Mouse (Mus musculus): ENCODE data around the gene Anapc11. TPM values are rescaled to one million over a fixed set of nuclear protein-coding genes. Genes with fewer than 3 reads are reported as not detected.

Gene Anapc11
- total RNA-seq, 2 experiments from 2014 or later = 45.3 to 58.5 TPM

DNA sequence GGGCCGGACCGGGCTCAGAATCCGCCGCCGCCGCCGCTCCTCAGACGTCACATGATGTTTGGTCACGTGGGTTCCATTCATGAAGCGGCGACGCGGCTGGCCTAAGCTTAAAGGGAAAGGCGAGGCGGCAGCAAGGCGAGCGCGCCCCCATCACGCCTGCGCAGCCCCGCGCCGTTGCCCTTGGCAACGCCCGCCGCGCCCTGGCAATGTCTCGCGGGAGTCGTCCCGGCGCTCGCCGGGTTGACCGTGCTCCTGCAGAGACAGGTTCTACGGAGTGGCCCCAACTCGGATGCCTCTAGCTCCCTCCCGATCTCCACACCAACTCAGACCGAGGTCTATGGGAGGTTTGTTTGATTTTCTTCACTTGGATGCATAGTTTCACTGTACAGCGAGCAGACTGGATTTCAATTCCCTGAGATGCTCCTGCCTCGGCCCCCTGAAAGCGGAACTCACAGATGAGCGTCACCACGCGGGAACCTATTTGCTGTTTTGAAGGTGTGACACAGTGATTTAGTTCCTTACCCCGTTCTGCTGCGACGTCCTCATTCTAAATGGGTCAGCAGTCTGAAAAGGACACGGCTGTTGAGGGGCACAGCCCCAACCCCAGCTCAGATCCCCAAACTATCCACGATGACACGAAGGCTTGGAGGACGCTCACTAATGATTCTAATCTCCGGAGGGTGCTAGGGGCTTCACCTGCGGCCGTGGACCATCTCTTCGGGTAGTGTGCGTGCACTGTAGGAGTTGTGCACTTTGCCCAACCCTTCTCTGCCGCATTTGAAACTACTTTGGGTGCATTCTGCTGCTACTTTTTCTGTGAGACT is 35.5 kb downstream of the Anapc11 start, which contains the start of gene Mafg:
Mafg (minus strand) TSS at position 81 of the 824 bp plus-strand sequence.
- intact Hi-C loops (cut with DNase I) = no loop called here
- H3K27ac ChIP-seq = peak within 1 kb of the TSS; percentile 98
- DNase-seq = peak; percentile 95
- H3K4me3 ChIP-seq = peak within 1 kb of the TSS; percentile 96
- no peak for TF ChIP-seq CTCF (IDR thresholded peaks at IDR 0.05)

DNA sequence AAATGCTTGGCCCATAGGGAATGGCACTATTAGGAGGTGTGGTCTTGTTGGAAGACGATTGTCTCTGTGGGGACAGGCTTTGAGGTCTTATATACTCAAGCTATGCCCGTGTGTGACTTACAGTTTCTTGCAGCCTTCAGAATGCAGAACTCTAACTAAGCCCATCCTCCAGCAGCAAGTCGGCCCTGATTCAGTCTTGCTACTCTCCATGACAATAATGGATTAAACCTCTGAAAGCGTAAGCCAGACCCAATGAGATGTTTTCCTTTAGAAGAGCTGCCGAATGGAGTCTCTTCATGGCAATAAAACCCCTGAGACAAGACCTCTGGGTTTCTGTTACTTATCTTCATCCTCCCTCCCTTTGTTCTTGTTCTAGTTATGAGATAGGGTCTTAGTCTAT is 36.6 kb downstream of the Anapc11 start:
- H3K27ac ChIP-seq = no peak overlapping the region
- no peak overlapping the region for H3K4me3 ChIP-seq
- DNase-seq = no peak
- intact Hi-C loops (cut with DNase I) = no loop called here
- TF ChIP-seq CTCF (IDR thresholded peaks at IDR 0.05) = no peak

DNA sequence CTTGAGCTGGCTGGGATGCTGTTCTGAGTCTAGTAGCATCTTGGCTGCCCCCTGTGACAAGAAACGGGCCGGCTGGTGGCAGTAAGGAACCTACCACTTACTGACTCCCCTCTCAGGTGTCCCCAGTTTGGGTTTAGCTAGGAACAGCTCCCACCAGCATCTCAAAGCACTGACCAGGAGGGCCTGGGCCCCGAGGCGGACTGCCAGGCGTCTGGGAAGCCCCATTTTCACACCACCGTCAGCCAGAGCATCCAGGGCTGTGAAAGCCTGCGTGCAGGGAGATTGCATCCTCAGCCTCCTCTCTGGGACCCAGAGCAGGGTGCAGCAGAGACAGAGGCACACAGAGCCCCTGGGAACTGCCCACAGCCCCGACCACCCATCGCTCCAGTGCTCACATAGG is 43.0 kb downstream of the Anapc11 start:
- TF ChIP-seq CTCF (IDR thresholded peaks at IDR 0.05) = no peak
- intact Hi-C loops (cut with DNase I) = no loop called here
- no peak for DNase-seq
- no peak overlapping the region for H3K4me3 ChIP-seq
- no peak overlapping the region for H3K27ac ChIP-seq

DNA sequence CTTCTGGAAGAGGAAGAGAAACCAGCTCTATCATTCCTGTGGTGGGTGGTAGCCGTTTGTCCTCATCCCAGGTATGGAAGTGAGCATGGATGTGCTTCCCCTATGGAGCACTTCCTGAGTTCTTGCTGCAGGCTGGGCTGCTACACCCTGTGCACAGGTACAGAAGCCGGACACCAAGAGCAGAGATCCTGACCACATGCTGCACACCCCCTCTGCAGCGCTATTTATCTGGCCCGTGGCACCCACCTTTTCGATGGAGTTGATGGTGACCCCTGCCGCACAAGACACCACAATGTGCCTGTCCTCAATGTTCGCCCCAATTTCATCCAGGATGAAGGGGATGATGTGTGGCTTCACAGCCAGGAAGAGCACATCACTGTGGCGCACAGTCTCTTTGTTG is 43.6 kb downstream of the Anapc11 start:
- no peak overlapping the region for H3K4me3 ChIP-seq
- DNase-seq = no peak
- intact Hi-C loops (cut with DNase I) = no loop called here
- H3K27ac ChIP-seq = no peak overlapping the region
- TF ChIP-seq CTCF (IDR thresholded peaks at IDR 0.05) = no peak

DNA sequence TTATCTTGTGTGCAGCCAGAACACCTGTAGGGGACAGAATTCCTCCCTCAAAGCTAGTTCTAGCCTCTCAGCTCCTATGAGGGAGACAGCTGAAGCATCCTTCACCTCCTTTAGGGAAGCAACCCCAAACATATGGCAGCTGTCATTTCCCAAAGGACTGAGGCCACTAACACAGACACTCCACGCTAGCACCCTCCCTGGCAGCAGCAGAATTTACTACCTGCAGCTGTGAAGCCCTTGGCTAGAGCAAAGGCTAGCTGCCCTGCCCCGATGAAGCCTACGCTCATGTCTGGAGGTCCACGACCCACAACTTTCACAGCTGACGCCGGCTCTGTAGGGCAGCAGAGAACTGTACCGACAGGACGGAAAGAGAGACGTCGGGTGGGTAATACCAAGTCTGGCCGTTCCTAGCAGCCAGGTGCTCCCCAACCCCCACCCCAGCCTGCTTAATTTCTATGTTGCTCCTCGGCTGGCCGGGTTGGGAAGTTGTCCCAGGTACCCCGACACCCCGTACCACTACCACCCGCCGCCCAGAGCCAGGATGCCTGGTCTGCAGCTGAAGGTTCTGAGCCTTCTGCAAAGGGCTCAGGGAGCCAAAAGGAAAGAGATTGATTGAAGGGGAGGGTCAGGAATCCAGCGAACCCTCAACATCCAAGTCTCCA is 44.8 kb downstream of the Anapc11 start:
- H3K4me3 ChIP-seq = peak overlapping the region; percentile 76
- intact Hi-C loops (cut with DNase I) = no loop called here
- no peak for TF ChIP-seq CTCF (IDR thresholded peaks at IDR 0.05)
- peak overlapping the region; percentile 85 for H3K27ac ChIP-seq
- peak; percentile 54 for DNase-seq

DNA sequence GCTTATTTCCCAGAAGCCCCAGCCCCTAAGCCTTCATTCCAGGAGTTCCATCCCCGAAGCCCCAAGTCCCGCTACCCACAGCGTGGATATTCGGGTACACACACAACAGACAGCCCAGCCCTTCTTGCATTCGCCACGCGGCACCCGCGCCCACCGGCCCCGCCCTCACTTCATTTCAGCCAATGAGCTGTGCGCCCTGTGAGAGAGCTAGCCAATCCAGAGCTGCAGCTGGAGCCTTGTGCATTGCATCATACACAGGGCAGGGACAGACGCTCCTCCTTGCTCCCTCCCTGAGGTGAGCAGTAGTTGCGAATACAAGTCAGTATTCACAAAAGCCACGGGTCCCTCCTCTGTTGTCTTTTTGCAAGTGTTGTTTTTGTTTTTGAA is 45.4 kb downstream of the Anapc11 start, which contains the start of gene Pycr1:
Pycr1 (minus strand) TSS at position 169 of the 387 bp plus-strand sequence.
- H3K4me3 ChIP-seq = peak within 1 kb of the TSS; percentile 76
- DNase-seq = peak; percentile 96
- intact Hi-C loops (cut with DNase I) = no loop called here
- TF ChIP-seq CTCF (IDR thresholded peaks at IDR 0.05) = no peak
- H3K27ac ChIP-seq = peak within 1 kb of the TSS; percentile 85

DNA sequence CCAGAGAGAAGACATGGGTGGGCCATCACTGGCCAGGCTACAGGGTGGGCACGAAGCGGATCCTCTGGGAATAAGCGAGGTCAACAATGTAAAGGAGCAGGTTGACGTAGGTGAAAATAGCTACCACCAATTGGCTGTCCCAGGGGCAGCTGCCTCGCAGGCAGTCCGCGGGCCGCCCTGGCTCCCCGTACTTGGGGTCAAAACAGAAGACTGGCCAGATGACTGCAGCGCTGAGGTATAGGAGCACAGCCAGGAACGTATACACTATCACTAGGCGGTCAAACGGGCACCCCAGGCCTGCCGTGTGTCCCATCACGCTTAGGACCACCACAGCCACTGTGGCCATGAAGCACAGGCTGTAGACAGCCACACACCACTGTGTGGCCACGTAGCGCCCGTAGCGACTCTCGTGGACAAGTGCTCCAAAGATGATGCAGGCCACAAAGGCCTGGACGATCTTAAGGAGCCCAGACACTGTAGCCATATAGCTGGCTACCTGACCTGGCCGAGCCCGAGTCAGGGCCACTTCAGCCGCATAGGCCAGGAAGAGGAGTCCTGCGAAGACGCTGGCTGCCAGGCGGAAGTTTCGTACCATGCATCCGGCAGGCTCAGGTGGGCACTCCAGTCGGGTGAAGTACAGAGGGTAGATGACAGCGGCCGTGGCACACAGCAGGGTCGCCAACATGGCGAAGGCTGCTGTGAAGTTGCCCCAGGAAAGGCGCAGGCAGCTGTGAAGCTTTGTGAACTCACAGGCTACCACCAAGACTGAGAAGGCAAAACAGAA is 49.0 kb downstream of the Anapc11 start:
- H3K27ac ChIP-seq = peak overlapping the region; percentile 99
- no peak for TF ChIP-seq CTCF (IDR thresholded peaks at IDR 0.05)
- intact Hi-C loops (cut with DNase I) = no loop called here
- peak; percentile 56 for DNase-seq
- peak overlapping the region; percentile 76 for H3K4me3 ChIP-seq

DNA sequence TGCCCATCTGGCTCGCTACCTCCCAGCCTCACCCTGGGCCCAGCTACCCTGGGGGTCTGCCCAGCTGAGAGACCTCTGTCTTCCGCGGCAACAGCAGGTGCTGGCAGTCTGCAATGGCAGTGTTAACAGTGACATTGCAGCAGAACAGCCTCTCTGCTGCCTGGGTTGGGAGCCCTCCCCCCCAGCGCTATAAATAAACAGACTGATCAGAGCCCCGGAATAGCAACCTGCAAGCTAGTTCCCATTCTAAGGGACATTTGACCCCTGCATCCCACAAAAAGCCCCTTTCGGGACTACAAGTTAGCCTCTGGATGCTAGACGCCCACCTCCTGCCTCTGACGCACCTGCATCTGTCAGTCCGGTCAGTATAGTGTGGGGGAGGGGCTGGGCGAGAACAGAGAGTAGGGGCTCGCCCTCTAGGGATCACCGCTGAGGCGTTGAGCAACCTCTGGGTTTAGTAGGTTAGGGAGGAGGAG is 49.8 kb downstream of the Anapc11 start, which contains the start of gene Myadml2:
Myadml2 (minus strand) TSS at position 158 of the 476 bp plus-strand sequence.
- TF ChIP-seq CTCF (IDR thresholded peaks at IDR 0.05) = 0 out of 2 replicates have a peak, but pooled peaks have one; percentile 10
- H3K27ac ChIP-seq = peak within 1 kb of the TSS; percentile 99
- peak within 1 kb of the TSS; percentile 76 for H3K4me3 ChIP-seq
- DNase-seq = peak; percentile 84
- intact Hi-C loops (cut with DNase I) = no loop called here

DNA sequence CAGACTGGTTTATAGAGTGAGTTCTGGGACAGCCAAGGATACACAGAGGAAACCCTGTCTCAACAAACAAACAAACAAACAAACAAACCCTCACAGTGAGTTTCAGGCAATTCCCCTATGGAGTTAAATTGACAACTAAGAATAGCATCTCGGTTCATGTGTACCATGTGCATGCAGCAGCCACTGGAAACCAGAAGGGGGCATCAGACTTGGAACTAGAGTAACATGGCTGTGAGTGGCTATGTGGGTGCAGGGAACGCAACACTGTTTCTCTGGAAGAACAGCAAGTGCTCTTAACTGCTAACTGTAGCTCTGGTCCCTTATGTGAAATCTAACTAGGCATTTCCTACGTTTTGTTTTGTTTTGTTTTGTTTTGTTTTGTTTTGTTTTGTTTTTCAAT is 53.7 kb downstream of the Anapc11 start:
- intact Hi-C loops (cut with DNase I) = loop anchor here (10.0 kb wide), 1 partner anchor 123 kb away; no protein-coding TSS in a partner anchor
- no peak overlapping the region for H3K4me3 ChIP-seq
- no peak overlapping the region for H3K27ac ChIP-seq
- no peak for DNase-seq
- peak; percentile 49 for TF ChIP-seq CTCF (IDR thresholded peaks at IDR 0.05)

DNA sequence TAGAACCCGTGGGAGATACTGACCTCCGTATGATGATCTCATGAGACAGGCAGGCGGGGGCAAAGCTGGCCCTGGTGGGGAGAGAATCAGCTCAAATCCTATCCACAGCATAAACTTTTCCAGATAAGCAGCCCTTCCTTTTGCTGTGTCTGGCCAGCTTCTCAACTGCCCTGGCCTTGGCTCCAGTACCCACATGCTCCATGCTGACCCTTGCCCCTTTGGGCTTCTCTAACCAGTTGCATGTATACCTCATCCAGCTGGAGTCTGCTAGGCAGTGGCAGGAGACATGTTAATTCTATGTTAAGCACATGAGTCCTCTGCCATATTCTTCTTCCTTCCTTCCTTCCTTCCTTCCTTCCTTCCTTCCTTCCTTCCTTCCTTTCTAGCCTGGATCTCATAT is 56.5 kb downstream of the Anapc11 start:
- TF ChIP-seq CTCF (IDR thresholded peaks at IDR 0.05) = no peak
- no peak overlapping the region for H3K27ac ChIP-seq
- no peak overlapping the region for H3K4me3 ChIP-seq
- intact Hi-C loops (cut with DNase I) = loop anchor here (10.0 kb wide), 1 partner anchor 120 kb away; no protein-coding TSS in a partner anchor
- DNase-seq = no peak

DNA sequence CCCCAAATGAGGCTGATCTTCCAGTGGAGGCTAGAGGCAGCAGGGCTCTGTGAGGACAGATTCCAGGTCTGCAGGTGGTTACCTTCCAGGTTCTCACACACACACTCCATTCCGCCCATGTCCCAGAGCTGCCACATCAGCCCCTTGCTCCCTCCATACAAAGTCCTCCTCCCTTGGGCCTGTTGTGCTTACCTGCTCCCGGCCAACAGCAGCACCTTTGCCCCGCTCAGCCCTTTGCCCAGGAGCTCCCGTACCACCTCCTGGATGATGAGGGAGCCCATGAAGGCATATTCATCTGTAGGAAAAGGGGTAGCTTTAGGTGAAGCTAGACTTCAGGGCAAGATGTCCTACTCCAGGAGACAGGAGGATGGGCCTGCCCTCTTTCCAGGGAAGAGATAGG is 59.1 kb downstream of the Anapc11 start:
- TF ChIP-seq CTCF (IDR thresholded peaks at IDR 0.05) = no peak
- intact Hi-C loops (cut with DNase I) = loop anchor here (10.0 kb wide), 1 partner anchor 118 kb away; no protein-coding TSS in a partner anchor
- no peak overlapping the region for H3K4me3 ChIP-seq
- no peak for DNase-seq
- no peak overlapping the region for H3K27ac ChIP-seq

Small RNA genes within 50 kb of the gene (microRNA-seq; reads per million reads assigned to microRNA genes)
- not detected for gene Mir6936

Other genes with a start within 250 kb of the Anapc11 start
- 100 to 1,000 TPM; 201 to 262 TPM for gene Actg1, start 249.9 kb upstream of the Anapc11 start, total RNA-seq (2021)
- gene Fscn2, start 236.9 kb upstream of the Anapc11 start, total RNA-seq (2021) = under 1 TPM in 1 of 2 experiments, not detected in 1; 0.87 TPM
- gene Faap100, start 219.7 kb upstream of the Anapc11 start, total RNA-seq (2021) = 10 to 100 TPM; 18.5 to 18.8 TPM
- 10 to 100 TPM; 75.8 to 94.9 TPM for gene Nploc4, start 160.7 kb upstream of the Anapc11 start, total RNA-seq (2021)
- 1 to 10 TPM in 1 of 2 experiments, not detected in 1; 1.1 TPM for gene Tspan10, start 155.8 kb upstream of the Anapc11 start, total RNA-seq (2021)
- 1 to 10 TPM in 1 of 2 experiments, under 1 TPM in 1; 0.41 to 1.2 TPM for gene Pde6g, start 144.9 kb upstream of the Anapc11 start, total RNA-seq (2021)
- 10 to 100 TPM; 19.1 to 31.8 TPM for gene Oxld1, start 140.4 kb upstream of the Anapc11 start, total RNA-seq (2021)
- 1 to 10 TPM; 5.2 to 7.2 TPM for gene Ccdc137, start 140.3 kb upstream of the Anapc11 start, total RNA-seq (2021)
- gene Arl16, start 130.8 kb upstream of the Anapc11 start, total RNA-seq (2021) = 1 to 10 TPM; 5.6 to 6.3 TPM
- 100 to 1,000 TPM; 120 to 177 TPM for gene Mrpl12, start 113.8 kb upstream of the Anapc11 start, total RNA-seq (2021)
- gene Slc25a10, start 106.6 kb upstream of the Anapc11 start, total RNA-seq (2021) = 1 to 10 TPM; 2.8 to 4.1 TPM
- gene Gcgr, start 67.7 kb upstream of the Anapc11 start, total RNA-seq (2021) = under 1 TPM in 1 of 2 experiments, not detected in 1; 0.33 TPM
- gene Mcrip1, start 48.7 kb upstream of the Anapc11 start, total RNA-seq (2021) = 10 to 100 TPM; 21.7 to 22.1 TPM
- gene Ppp1r27, start 47.3 kb upstream of the Anapc11 start, total RNA-seq (2021) = 100 to 1,000 TPM; 188 to 418 TPM
- 100 to 1,000 TPM; 201 to 240 TPM for gene P4hb, start 25.2 kb upstream of the Anapc11 start, total RNA-seq (2021)
- 10 to 100 TPM; 72.1 to 89.6 TPM for gene Arhgdia, start 16.8 kb upstream of the Anapc11 start, total RNA-seq (2021)
- gene Alyref, start 56 bp upstream of the Anapc11 start, total RNA-seq (2021) = 10 to 100 TPM; 36.0 to 44.7 TPM
- under 1 TPM in 1 of 2 experiments, not detected in 1; 0.78 TPM for gene Npb, start 10.1 kb downstream of the Anapc11 start, total RNA-seq (2021)
- gene Pcyt2, start 19.5 kb downstream of the Anapc11 start, total RNA-seq (2021) = 10 to 100 TPM; 30.6 to 39.2 TPM
- gene Sirt7, start 26.8 kb downstream of the Anapc11 start, total RNA-seq (2021) = 1 to 10 TPM; 4.1 to 4.7 TPM
- 10 to 100 TPM; 53.1 to 68.2 TPM for gene Mafg, start 35.2 kb downstream of the Anapc11 start, total RNA-seq (2021)
- 1 to 10 TPM; 3.5 to 3.8 TPM for gene Pycr1, start 45.3 kb downstream of the Anapc11 start, total RNA-seq (2021)
- gene Myadml2, start 49.7 kb downstream of the Anapc11 start, total RNA-seq (2021) = 100 to 1,000 TPM; 109 to 157 TPM
- not detected for gene Notum, start 62.8 kb downstream of the Anapc11 start, total RNA-seq (2021)
- 10 to 100 TPM; 31.2 to 32.4 TPM for gene Aspscr1, start 74.6 kb downstream of the Anapc11 start, total RNA-seq (2021)
- 10 to 100 TPM; 22.1 to 32.3 TPM for gene Cenpx, start 115.3 kb downstream of the Anapc11 start, total RNA-seq (2021)
- 1 to 10 TPM; 3.6 to 4.4 TPM for gene Lrrc45, start 115.5 kb downstream of the Anapc11 start, total RNA-seq (2021)
- gene Rac3, start 123.0 kb downstream of the Anapc11 start, total RNA-seq (2021) = 1 to 10 TPM in 1 of 2 experiments, under 1 TPM in 1; 0.87 to 1.3 TPM
- gene Dcxr, start 128.9 kb downstream of the Anapc11 start, total RNA-seq (2021) = 1 to 10 TPM; 6.3 to 8.6 TPM
- 10 to 100 TPM in 1 of 2 experiments, 1 to 10 TPM in 1; 9.1 to 15.4 TPM for gene Cbr2, start 133.7 kb downstream of the Anapc11 start, total RNA-seq (2021)
- 10 to 100 TPM; 15.7 to 22.2 TPM for gene Hmga1b, start 164.4 kb downstream of the Anapc11 start, total RNA-seq (2021)
- 10 to 100 TPM; 11.7 to 14.1 TPM for gene Rfng, start 185.8 kb downstream of the Anapc11 start, total RNA-seq (2021)
- 10 to 100 TPM; 57.9 to 65.2 TPM for gene Gps1, start 185.9 kb downstream of the Anapc11 start, total RNA-seq (2021)
- 10 to 100 TPM; 31.2 to 31.5 TPM for gene Dus1l, start 198.0 kb downstream of the Anapc11 start, total RNA-seq (2021)
- gene Fasn, start 226.1 kb downstream of the Anapc11 start, total RNA-seq (2021) = 10 to 100 TPM in 1 of 2 experiments, 1 to 10 TPM in 1; 6.8 to 20.0 TPM

All from gastrocnemius, adult 2 months (tissue).